Mouse (Mus musculus): ENCODE measurements at regions not wholly inside any gene's neighbourhood (a gene's known extent, or its start where the extent isn't known, plus 50 kb on each side); places are given as distances from the start of the nearest gene placed in this dataset.
A peak's percentile ranks its signal among the peaks of the same experiment; 100 is the strongest.

- no peak for DNase-seq (ENCODE audit: low read depth, low spot score)
Observed at GRCm38 (mm10) chr15:13455560-13456219, 282.2 kb upstream of the Cdh6 start.

GRCm38 (mm10) chr15:13450385-13450784 is 276.9 kb upstream of the Cdh6 start:
- DNase-seq (ENCODE audit: low read depth, low spot score): no peak

GRCm38 (mm10) chr15:13434608-13435007 is 261.1 kb upstream of the Cdh6 start:
- no peak for DNase-seq (ENCODE audit: low read depth, low spot score)

GRCm38 (mm10) chr15:13432971-13433370 is 259.5 kb upstream of the Cdh6 start:
- DNase-seq (ENCODE audit: low read depth, low spot score): no peak

GRCm38 (mm10) chr15:13419616-13420015 is 246.1 kb upstream of the Cdh6 start:
- peak; percentile 23 for DNase-seq (ENCODE audit: low read depth, low spot score)

GRCm38 (mm10) chr15:13410065-13410688 is 236.7 kb upstream of the Cdh6 start:
- no peak for DNase-seq (ENCODE audit: low read depth, low spot score)

- DNase-seq (ENCODE audit: low read depth, low spot score): peak; percentile 44
Observed at GRCm38 (mm10) chr15:13393155-13393554, 219.7 kb upstream of the Cdh6 start.

- no peak for DNase-seq (ENCODE audit: low read depth, low spot score)
Observed at GRCm38 (mm10) chr15:13391331-13391730, 217.9 kb upstream of the Cdh6 start.

- no peak for DNase-seq (ENCODE audit: low read depth, low spot score)
Observed at GRCm38 (mm10) chr15:13384815-13385214, 211.3 kb upstream of the Cdh6 start.

GRCm38 (mm10) chr15:13375590-13375989 is 202.1 kb upstream of the Cdh6 start:
- DNase-seq (ENCODE audit: low read depth, low spot score): no peak

- no peak for DNase-seq (ENCODE audit: low read depth, low spot score)
Observed at GRCm38 (mm10) chr15:13368799-13369198, 195.3 kb upstream of the Cdh6 start.

GRCm38 (mm10) chr15:13367291-13367954 is 193.9 kb upstream of the Cdh6 start:
- DNase-seq (ENCODE audit: low read depth, low spot score): no peak

- DNase-seq (ENCODE audit: low read depth, low spot score): no peak
Observed at GRCm38 (mm10) chr15:13366606-13367005, 193.1 kb upstream of the Cdh6 start.

- no peak for DNase-seq (ENCODE audit: low read depth, low spot score)
Observed at GRCm38 (mm10) chr15:13360741-13361140, 187.3 kb upstream of the Cdh6 start.

- DNase-seq (ENCODE audit: low read depth, low spot score): no peak
Observed at GRCm38 (mm10) chr15:13359026-13359425, 185.6 kb upstream of the Cdh6 start.

- DNase-seq (ENCODE audit: low read depth, low spot score): no peak
Observed at GRCm38 (mm10) chr15:13350321-13350720, 176.8 kb upstream of the Cdh6 start.

GRCm38 (mm10) chr15:13336392-13336791 is 162.9 kb upstream of the Cdh6 start:
- no peak for DNase-seq (ENCODE audit: low read depth, low spot score)

- DNase-seq (ENCODE audit: low read depth, low spot score): no peak
Observed at GRCm38 (mm10) chr15:13324439-13324838, 151.0 kb upstream of the Cdh6 start.

- DNase-seq (ENCODE audit: low read depth, low spot score): no peak
Observed at GRCm38 (mm10) chr15:13320599-13321348, 147.3 kb upstream of the Cdh6 start.

GRCm38 (mm10) chr15:13304562-13304961 is 131.1 kb upstream of the Cdh6 start:
- no peak for DNase-seq (ENCODE audit: low read depth, low spot score)

GRCm38 (mm10) chr15:13303456-13303855 is 130.0 kb upstream of the Cdh6 start:
- no peak for DNase-seq (ENCODE audit: low read depth, low spot score)

- no peak for DNase-seq (ENCODE audit: low read depth, low spot score)
Observed at GRCm38 (mm10) chr15:13302672-13303071, 129.2 kb upstream of the Cdh6 start.

Measured in forelimb bud, embryonic 11.5 days (tissue).